Mouse (Mus musculus): ENCODE measurements around the gene Abca4.

The Abca4 gene

GRCm38 (mm10) chr3:122043799-122044547, at the start of gene Abca4:
Abca4 (plus strand) TSS chr3:122044443.
- peak; percentile 59 for DNase-seq (ENCODE audit: extremely low spot score, low spot score)

- DNase-seq (ENCODE audit: extremely low spot score, low spot score) = no peak
Measured at GRCm38 (mm10) chr3:121995125-121995524, 49.1 kb upstream of the Abca4 start.

GRCm38 (mm10) chr3:121999934-122000333, 44.3 kb upstream of the Abca4 start:
- DNase-seq (ENCODE audit: extremely low spot score, low spot score) = no peak

GRCm38 (mm10) chr3:122001568-122001967, 42.7 kb upstream of the Abca4 start:
- no peak for DNase-seq (ENCODE audit: extremely low spot score, low spot score)

GRCm38 (mm10) chr3:122009818-122010217, 34.4 kb upstream of the Abca4 start:
- no peak for DNase-seq (ENCODE audit: extremely low spot score, low spot score)

GRCm38 (mm10) chr3:122010292-122010691, 34.0 kb upstream of the Abca4 start:
- no peak for DNase-seq (ENCODE audit: extremely low spot score, low spot score)

- DNase-seq (ENCODE audit: extremely low spot score, low spot score) = no peak
Measured at GRCm38 (mm10) chr3:122012464-122012863, 31.8 kb upstream of the Abca4 start.

GRCm38 (mm10) chr3:122018421-122018820, 25.8 kb upstream of the Abca4 start:
- no peak for DNase-seq (ENCODE audit: extremely low spot score, low spot score)

GRCm38 (mm10) chr3:122019159-122019558, 25.1 kb upstream of the Abca4 start:
- no peak for DNase-seq (ENCODE audit: extremely low spot score, low spot score)

- DNase-seq (ENCODE audit: extremely low spot score, low spot score) = no peak
Measured at GRCm38 (mm10) chr3:122021029-122021652, 23.1 kb upstream of the Abca4 start.

GRCm38 (mm10) chr3:122022355-122022754, 21.9 kb upstream of the Abca4 start:
- no peak for DNase-seq (ENCODE audit: extremely low spot score, low spot score)

- DNase-seq (ENCODE audit: extremely low spot score, low spot score) = no peak
Measured at GRCm38 (mm10) chr3:122026676-122027075, 17.6 kb upstream of the Abca4 start.

- DNase-seq (ENCODE audit: extremely low spot score, low spot score) = no peak
Measured at GRCm38 (mm10) chr3:122027776-122028175, 16.5 kb upstream of the Abca4 start.

GRCm38 (mm10) chr3:122033248-122033837, 10.9 kb upstream of the Abca4 start:
- DNase-seq (ENCODE audit: extremely low spot score, low spot score) = no peak

- DNase-seq (ENCODE audit: extremely low spot score, low spot score) = no peak
Measured at GRCm38 (mm10) chr3:122034240-122034639, 10.0 kb upstream of the Abca4 start.

GRCm38 (mm10) chr3:122035092-122035491, 9.2 kb upstream of the Abca4 start:
- no peak for DNase-seq (ENCODE audit: extremely low spot score, low spot score)

GRCm38 (mm10) chr3:122040522-122040921, 3.7 kb upstream of the Abca4 start:
- no peak for DNase-seq (ENCODE audit: extremely low spot score, low spot score)

GRCm38 (mm10) chr3:122043102-122043501, 1.1 kb upstream of the Abca4 start:
- no peak for DNase-seq (ENCODE audit: extremely low spot score, low spot score)

GRCm38 (mm10) chr3:122046187-122046620, 2.0 kb downstream of the Abca4 start:
- DNase-seq (ENCODE audit: extremely low spot score, low spot score) = no peak

- DNase-seq (ENCODE audit: extremely low spot score, low spot score) = no peak
Measured at GRCm38 (mm10) chr3:122047402-122047801, 3.2 kb downstream of the Abca4 start.

- peak; percentile 57 for DNase-seq (ENCODE audit: extremely low spot score, low spot score)
Measured at GRCm38 (mm10) chr3:122047921-122048861, 3.9 kb downstream of the Abca4 start.
